Mouse (Mus musculus): ENCODE measurements around the gene Galnt16. TPM values are rescaled to one million over a fixed set of nuclear protein-coding genes. Genes with fewer than 3 reads are reported as not detected.

Galnt16 gene
- polyA plus RNA-seq, 1 experiment from 2014 or later = 35.0 TPM

DNA sequence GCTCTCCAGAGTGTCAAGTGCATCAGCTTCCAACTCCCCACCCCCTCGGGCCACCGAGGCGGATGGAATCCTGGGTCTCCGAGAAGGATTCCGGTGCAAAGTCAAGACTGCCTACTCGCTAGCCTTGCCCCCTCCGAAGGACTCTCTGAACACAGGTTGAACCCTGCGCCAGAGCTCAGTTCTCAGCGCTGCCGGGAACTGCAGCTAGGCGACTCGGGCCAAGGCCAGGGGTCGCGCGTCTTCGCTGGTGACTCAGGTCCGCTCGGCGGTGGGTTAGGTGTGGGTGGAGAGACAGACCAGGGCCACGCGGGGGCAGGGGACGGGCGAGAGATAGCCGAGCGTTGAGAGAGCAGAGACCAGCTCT lies 298 bp downstream of the Galnt16 start:
- peak overlapping the region; percentile 93 for H3K27ac ChIP-seq (replicated peaks)
- no peaks in the 10 kb centered on the region for H3K36me3 ChIP-seq
- peak; percentile 68 for ATAC-seq (ENCODE audit: low FRiP score)
- peaks cover 20% of the 10 kb centered on the region for H3K27me3 ChIP-seq (replicated peaks)
- peak overlapping the region; percentile 83 for H3K9ac ChIP-seq (replicated peaks)
- peaks cover 41% of the 10 kb centered on the region for H3K4me1 ChIP-seq
- H3K9me3 ChIP-seq (replicated peaks) = no peaks in the 10 kb centered on the region
- H3K4me2 ChIP-seq = peak overlapping the region; percentile 78
- WGBS = under 1% methylated on average over 25 of the region's 25 CpGs
- peak overlapping the region; percentile 91 for H3K4me3 ChIP-seq (replicated peaks)

DNA sequence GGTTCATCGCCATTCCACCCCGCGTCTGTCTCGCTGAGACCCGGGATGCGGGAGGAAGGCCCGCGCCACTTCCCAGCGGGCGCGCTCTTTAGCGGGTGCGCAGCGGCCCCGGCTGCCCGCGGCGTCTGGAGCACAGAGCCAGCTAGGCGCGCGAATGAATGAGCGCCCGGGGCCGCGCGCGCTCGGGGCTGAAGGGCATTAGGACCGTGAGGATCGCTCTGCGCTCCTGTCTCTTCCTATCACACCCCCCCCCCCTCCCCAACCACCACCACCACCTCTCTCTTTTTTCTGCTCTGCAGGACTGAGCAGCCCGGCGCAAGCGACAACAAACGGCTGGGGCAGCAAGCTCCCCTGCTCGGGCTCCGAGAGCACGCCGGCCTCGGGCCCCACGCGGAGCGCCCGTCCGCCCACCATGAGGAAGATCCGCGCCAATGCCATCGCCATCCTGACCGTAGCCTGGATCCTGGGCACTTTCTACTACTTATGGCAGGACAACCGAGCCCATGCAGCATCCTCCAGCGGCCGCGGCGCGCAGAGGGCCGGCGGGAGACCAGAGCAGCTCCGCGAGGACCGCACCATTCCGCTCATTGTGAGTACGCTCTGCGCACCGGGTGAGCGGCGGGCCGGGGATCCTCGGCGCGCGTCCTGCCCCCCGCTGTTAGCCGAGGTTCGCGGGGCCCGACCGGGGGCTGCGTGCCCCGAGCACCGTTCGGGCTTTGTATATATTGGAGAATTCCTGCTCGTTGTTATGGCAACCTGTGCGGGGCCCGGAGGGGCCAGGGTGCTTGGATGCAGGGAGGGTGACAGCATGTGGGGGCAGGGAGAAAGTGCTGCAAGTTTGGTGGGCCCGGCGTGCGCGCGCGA lies 912 bp downstream of the Galnt16 start:
- H3K9ac ChIP-seq (replicated peaks) = peak overlapping the region; percentile 83
- H3K4me2 ChIP-seq = peak overlapping the region; percentile 78
- H3K4me3 ChIP-seq (replicated peaks) = peak overlapping the region; percentile 91
- ATAC-seq (ENCODE audit: low FRiP score) = peak; percentile 90
- peaks cover 20% of the 10 kb centered on the region for H3K27me3 ChIP-seq (replicated peaks)
- H3K4me1 ChIP-seq = peaks cover 47% of the 10 kb centered on the region
- H3K36me3 ChIP-seq = no peaks in the 10 kb centered on the region
- peak overlapping the region; percentile 93 for H3K27ac ChIP-seq (replicated peaks)
- under 1% methylated on average over 85 of the region's 90 CpGs for WGBS
- no peaks in the 10 kb centered on the region for H3K9me3 ChIP-seq (replicated peaks)

DNA sequence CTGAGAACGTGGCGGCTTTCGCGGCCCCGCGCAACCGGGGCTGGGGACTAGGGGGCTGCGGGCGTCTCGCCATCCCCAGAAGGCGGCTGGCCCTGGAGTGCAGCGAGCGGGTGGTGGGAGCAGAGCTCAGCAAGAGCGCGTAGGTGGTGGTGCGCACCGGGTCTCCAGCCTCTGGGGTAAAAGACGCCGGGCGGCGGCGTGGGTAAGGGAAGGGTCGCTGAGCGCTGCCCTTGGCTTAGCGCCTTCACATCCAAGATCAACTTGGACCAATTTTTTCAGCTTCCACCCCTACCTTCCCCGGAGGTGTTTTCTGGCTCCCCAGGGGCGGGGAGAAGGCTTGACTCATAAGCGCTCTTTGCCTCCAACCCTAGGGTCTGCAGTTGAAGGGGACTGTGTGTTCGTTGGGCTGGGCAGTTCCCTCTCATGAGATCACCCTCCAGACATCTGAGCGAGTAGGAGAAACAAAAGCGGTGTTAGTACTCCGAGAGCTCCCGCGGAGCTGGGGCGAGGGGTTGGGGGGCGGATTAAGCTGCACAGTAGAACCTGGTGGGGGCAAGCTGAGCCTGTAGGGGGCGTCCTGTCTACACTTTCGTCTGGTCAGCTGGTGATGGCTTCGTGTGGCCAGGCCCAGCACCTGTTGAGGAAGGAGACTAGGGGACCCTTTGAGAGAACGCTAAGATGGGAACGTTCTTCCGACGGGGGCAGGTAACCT lies 1.7 kb downstream of the Galnt16 start:
- H3K4me2 ChIP-seq = peak overlapping the region; percentile 78
- 1% methylated on average over 43 of the region's 43 CpGs for WGBS
- H3K27me3 ChIP-seq (replicated peaks) = peaks cover 20% of the 10 kb centered on the region
- H3K9ac ChIP-seq (replicated peaks) = peak overlapping the region; percentile 83
- H3K4me3 ChIP-seq (replicated peaks) = peak overlapping the region; percentile 91
- peak; percentile 26 for ATAC-seq (ENCODE audit: low FRiP score)
- H3K36me3 ChIP-seq = no peaks in the 10 kb centered on the region
- H3K4me1 ChIP-seq = peaks cover 52% of the 10 kb centered on the region
- no peaks in the 10 kb centered on the region for H3K9me3 ChIP-seq (replicated peaks)
- peak overlapping the region; percentile 93 for H3K27ac ChIP-seq (replicated peaks)

DNA sequence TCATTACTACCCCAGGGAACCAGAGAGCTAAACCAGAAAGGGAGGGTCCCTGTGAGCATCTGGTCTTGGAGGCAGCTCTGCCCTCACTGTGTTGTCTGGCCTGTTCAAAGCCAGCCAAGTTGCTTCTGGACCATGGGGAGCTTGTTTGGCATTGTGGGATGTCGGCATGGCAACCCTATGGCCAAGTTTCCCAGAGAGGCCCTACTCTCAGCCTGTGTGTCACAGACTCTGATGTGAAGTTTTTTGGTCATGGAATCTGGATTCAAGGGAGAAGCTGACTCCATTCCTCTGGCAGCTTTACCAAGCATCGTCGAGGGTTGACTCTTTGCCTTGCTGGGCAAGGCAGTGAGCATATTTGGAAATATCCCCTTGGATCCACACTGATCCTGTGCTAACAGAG lies 3.9 kb downstream of the Galnt16 start:
- no peak for ATAC-seq (ENCODE audit: low FRiP score)
- H3K4me2 ChIP-seq = no peak overlapping the region
- no peak overlapping the region for H3K4me3 ChIP-seq (replicated peaks)
- WGBS = 70% methylated on average over 3 of the region's 3 CpGs
- no peak overlapping the region for H3K27ac ChIP-seq (replicated peaks)
- peaks cover 6% of the 10 kb centered on the region; the same call in 1 of the 2 replicates for H3K27me3 ChIP-seq (replicated peaks)
- H3K36me3 ChIP-seq = no peaks in the 10 kb centered on the region
- no peaks in the 10 kb centered on the region for H3K9me3 ChIP-seq (replicated peaks)
- H3K9ac ChIP-seq (replicated peaks) = no peak overlapping the region
- peaks cover 61% of the 10 kb centered on the region for H3K4me1 ChIP-seq

DNA sequence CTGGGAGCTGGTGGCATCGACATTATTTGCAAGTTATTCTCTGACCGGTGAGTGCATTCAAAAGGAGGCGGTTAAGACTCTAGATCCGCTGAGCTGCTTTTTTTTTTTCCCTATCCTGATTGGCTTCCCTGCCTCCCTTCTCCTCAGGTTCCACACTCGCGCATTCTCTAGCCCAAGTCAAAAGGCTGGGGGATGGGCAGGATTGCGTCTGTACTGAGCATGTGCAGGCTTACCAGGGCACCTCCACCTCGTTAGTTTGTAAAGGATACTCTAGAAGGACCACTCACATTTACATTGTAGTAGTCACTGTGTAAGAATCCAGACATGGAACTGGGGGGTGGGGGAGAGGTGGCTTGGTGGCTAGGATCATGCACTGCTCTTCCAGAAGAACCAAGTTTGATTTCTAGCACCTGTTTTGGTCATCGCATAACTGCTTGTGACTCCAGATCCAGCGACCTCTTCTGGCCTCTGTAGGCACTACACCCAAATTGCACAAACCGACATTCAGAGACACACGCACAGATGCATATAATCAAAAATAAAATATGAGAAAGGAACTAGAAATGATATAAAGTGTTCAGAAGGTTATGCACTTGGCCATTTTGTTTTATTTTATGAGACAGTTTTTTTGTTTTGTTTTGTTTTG lies 6.3 kb downstream of the Galnt16 start:
- Histone ChIP-seq H3K4me2 (no peak overlapping the region), H3K4me3 (replicated peaks) (no peak overlapping the region), H3K9ac (replicated peaks) (no peak overlapping the region), H3K36me3 (no peaks in the 10 kb centered on the region), H3K4me1 (peaks cover 61% of the 10 kb centered on the region), H3K27ac (replicated peaks) (no peak overlapping the region), H3K27me3 (replicated peaks) (no peaks in the 10 kb centered on the region), H3K9me3 (replicated peaks) (no peaks in the 10 kb centered on the region)
- ATAC-seq (ENCODE audit: low FRiP score) = no peak
- 28% methylated on average over 12 of the region's 12 CpGs for WGBS

DNA sequence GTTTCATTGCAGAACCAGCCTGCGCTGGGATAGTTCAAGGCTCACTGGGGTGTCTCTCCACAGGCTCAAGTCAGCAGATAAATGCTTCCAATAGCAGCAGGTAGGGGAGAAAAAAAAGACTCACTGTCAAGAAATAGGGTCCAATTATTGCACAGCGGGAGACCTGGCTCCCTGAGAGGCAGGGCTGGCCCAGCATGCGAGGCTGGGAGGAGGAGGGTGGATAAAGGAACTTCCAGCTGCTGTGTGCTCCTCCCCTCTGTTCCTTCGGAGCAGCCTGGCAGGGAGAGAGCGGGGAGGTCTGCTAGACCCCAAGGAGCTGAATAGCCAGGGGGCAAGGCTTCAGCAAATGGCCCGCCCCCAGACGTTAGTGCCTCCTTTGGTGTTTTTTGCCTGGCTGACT lies 7.4 kb downstream of the Galnt16 start:
- H3K4me3 ChIP-seq (replicated peaks) = no peak overlapping the region
- H3K4me2 ChIP-seq = no peak overlapping the region
- H3K9ac ChIP-seq (replicated peaks) = 0 out of 2 replicates have a peak overlapping the region, but pooled peaks have one; percentile 17
- 0 out of 2 replicates have a peak, but pooled peaks have one; percentile 30 for ATAC-seq (ENCODE audit: low FRiP score)
- 7% methylated on average over 7 of the region's 7 CpGs for WGBS
- peaks cover 55% of the 10 kb centered on the region for H3K4me1 ChIP-seq
- H3K27me3 ChIP-seq (replicated peaks) = no peaks in the 10 kb centered on the region
- no peak overlapping the region; the same call in 1 of the 2 replicates for H3K27ac ChIP-seq (replicated peaks)
- H3K9me3 ChIP-seq (replicated peaks) = no peaks in the 10 kb centered on the region
- no peaks in the 10 kb centered on the region for H3K36me3 ChIP-seq

DNA sequence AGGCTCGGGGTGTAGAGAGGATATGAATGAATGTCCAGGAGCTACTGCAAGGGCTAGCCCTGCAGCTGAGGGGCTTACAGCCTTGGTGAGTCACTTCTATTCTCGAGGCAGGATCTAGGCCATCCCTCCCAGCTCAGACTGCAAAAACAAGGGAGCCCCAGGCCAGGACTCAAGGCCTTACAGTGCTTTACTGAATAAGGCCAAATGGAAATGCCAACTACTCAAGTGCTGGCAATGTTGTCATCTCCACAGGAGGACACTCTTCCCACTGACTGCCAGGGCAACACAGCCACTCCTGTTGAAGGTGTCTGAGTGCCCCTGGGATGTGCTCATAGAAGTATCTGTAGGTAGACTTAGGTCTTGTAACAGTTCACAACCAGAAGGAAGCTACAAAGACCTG lies 8.4 kb downstream of the Galnt16 start:
- H3K27me3 ChIP-seq (replicated peaks) = no peaks in the 10 kb centered on the region
- H3K4me1 ChIP-seq = peaks cover 54% of the 10 kb centered on the region
- 0 out of 2 replicates have a peak overlapping the region, but pooled peaks have one; percentile 23 for H3K27ac ChIP-seq (replicated peaks)
- H3K4me2 ChIP-seq = no peak overlapping the region
- H3K36me3 ChIP-seq = no peaks in the 10 kb centered on the region
- WGBS = 69% methylated on average over 2 of the region's 2 CpGs
- no peak overlapping the region for H3K9ac ChIP-seq (replicated peaks)
- no peaks in the 10 kb centered on the region for H3K9me3 ChIP-seq (replicated peaks)
- no peak overlapping the region for H3K4me3 ChIP-seq (replicated peaks)
- ATAC-seq (ENCODE audit: low FRiP score) = no peak

DNA sequence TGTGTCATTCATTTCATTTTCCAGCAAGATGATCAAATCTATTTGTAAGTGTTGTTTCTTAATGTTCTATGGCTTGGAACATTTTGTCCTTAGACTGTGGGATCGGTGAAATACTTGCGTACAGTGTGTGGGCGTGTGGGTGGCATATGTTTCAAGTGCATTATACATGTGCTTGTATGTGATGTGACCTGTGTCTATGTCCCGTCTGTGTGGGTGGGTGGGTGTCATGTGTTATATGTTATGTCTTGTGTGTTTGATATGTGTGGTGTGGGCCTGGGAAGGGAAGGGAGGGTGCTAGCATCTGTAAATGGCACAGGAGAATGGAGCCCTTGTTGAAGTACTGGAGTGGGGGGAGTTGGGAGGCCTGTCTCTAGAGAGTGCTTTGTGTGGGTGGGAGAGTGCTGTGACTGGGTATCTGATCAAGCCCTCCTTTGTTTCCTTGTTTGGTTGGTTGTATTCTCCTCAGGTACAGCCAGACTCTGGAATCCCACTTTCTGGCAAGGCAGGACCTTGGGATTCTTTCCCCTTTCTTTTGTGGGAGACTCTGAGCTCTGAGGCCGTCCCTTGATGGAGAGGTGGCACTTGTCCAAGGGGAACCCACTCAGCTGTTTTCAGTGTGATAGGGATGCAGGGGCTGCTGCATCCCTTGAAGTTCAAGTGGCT lies 9.8 kb downstream of the Galnt16 start:
- 73% methylated on average over 5 of the region's 5 CpGs for WGBS
- Histone ChIP-seq H3K4me2 (no peak overlapping the region), H3K9ac (replicated peaks) (no peak overlapping the region; the same call in 1 of the 2 replicates), H3K4me3 (replicated peaks) (no peak overlapping the region), H3K27ac (replicated peaks) (peak overlapping the region; percentile 60), H3K9me3 (replicated peaks) (no peaks in the 10 kb centered on the region), H3K27me3 (replicated peaks) (no peaks in the 10 kb centered on the region), H3K4me1 (peaks cover 51% of the 10 kb centered on the region), H3K36me3 (no peaks in the 10 kb centered on the region)
- peak; percentile 45; the same call in 1 of the 2 replicates for ATAC-seq (ENCODE audit: low FRiP score)

DNA sequence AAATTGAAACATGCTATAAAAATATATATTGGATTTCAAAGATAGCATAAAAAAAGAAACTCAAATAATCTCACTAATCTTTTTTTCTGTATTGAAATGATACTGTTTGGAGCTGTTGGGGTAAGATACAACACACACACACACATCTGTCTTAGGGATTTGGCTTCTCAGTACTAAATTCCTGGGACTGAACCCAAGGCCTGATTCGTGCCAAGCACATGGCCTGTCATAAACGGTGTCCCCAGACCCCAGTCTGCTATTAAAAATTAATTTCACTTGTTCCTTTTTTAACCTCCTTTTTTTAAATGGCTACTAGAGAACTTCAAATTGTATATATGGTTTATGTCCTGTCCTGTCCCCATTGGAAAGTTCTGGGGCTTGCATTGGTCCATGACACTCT lies 12.0 kb downstream of the Galnt16 start:
- WGBS = 70% methylated on average over 2 of the region's 2 CpGs
- H3K9ac ChIP-seq (replicated peaks) = no peak overlapping the region
- H3K4me1 ChIP-seq = peaks cover 43% of the 10 kb centered on the region
- no peaks in the 10 kb centered on the region for H3K9me3 ChIP-seq (replicated peaks)
- H3K27me3 ChIP-seq (replicated peaks) = no peaks in the 10 kb centered on the region
- H3K4me3 ChIP-seq (replicated peaks) = no peak overlapping the region
- no peak overlapping the region for H3K4me2 ChIP-seq
- no peaks in the 10 kb centered on the region for H3K36me3 ChIP-seq
- no peak overlapping the region for H3K27ac ChIP-seq (replicated peaks)
- ATAC-seq (ENCODE audit: low FRiP score) = no peak

DNA sequence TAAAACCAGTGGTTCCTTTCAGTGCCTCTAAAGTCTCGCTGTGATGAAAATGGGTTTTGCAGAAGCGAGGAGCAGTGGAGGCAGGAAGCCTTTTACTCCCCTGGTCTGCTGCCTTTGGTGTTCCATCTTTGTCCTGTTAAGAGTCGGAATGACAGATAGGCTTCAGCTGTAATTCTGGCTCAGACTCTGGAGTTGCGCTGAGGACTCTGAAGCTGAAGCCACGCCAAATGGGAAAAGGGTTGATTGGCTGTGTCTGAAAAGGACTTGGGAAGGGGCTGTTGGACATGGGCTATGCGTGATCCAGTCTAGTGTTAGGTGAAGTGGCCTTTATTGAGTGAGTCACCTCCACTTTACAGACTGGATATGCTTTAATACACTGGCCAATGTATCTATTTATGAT lies 12.6 kb downstream of the Galnt16 start:
- no peaks in the 10 kb centered on the region for H3K36me3 ChIP-seq
- ATAC-seq (ENCODE audit: low FRiP score) = no peak
- no peaks in the 10 kb centered on the region for H3K9me3 ChIP-seq (replicated peaks)
- H3K27ac ChIP-seq (replicated peaks) = no peak overlapping the region
- no peak overlapping the region for H3K9ac ChIP-seq (replicated peaks)
- H3K27me3 ChIP-seq (replicated peaks) = no peaks in the 10 kb centered on the region
- H3K4me2 ChIP-seq = no peak overlapping the region
- H3K4me1 ChIP-seq = peaks cover 38% of the 10 kb centered on the region
- WGBS = 55% methylated on average over 6 of the region's 6 CpGs
- H3K4me3 ChIP-seq (replicated peaks) = no peak overlapping the region

DNA sequence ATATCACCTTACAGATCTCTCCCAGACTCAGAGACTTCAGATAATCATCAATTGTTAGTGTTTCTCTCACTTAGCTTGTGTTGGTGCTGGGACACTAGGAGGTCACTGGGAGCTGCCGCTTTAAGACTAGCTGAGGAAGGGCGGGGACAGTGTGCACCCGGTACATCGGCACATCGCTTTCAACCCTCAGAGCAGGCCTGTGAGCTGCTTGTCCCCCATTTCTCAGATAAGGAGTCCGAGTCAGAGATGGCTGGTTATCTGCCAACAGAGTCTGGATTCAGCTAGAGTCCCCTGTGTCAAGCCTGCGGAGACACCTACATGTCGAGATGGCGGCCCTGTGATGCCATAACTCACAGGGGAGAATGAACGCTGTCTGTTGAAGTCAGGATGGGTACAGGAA lies 13.5 kb downstream of the Galnt16 start:
- Histone ChIP-seq H3K4me2 (no peak overlapping the region), H3K9ac (replicated peaks) (no peak overlapping the region), H3K4me3 (replicated peaks) (no peak overlapping the region), H3K36me3 (no peaks in the 10 kb centered on the region), H3K27ac (replicated peaks) (no peak overlapping the region), H3K9me3 (replicated peaks) (no peaks in the 10 kb centered on the region), H3K27me3 (replicated peaks) (no peaks in the 10 kb centered on the region), H3K4me1 (peaks cover 34% of the 10 kb centered on the region)
- WGBS = 70% methylated on average over 10 of the region's 10 CpGs
- ATAC-seq (ENCODE audit: low FRiP score) = no peak

Data from neural tube, embryonic 15.5 days (tissue).